Mouse (Mus musculus) limb, embryonic 11.5 days (tissue): Measurements from ENCODE around the gene Itpr2. TPM values are rescaled to one million over a fixed set of nuclear protein-coding genes. Genes with fewer than 3 reads are reported as not detected.
A peak's percentile ranks its signal among the peaks of the same experiment; 100 is the strongest.

Source experiments
- ATAC-seq: fragments of 200-750 bp; cut with Nextera tagmentation; 2 replicates; pipeline ENCODE4 v1.8.0; 2017; ENCODE audit warnings: low read depth; ENCODE audit not compliant: insufficient number of reproducible peaks, low FRiP score, low TSS enrichment
- DNase-seq: peaks from one replicate; pipeline ENCODE4 v3.0.0-alpha.2; 2015; ENCODE audit warnings: low spot score
- H3K27ac ChIP-seq: fragments of 300-500 bp; sonication (generic); replicated peaks from 2 replicates; pipeline ENCODE4 v1.5.1; 2014; ENCODE audit warnings: low read depth, mild to moderate bottlenecking, low read length
- H3K27me3 ChIP-seq: fragments of 300-500 bp; sonication (generic); 2 replicates; pipeline ENCODE4 v1.6.1; 2014; ENCODE audit warnings: mild to moderate bottlenecking, low read length, mixed read lengths; ENCODE audit not compliant: control insufficient read depth, insufficient read depth
- H3K36me3 ChIP-seq: fragments of 300-500 bp; sonication (generic); 2 replicates; pipeline ENCODE4 v1.6.1; 2014; ENCODE audit warnings: mild to moderate bottlenecking, low read length, moderate library complexity, mixed read lengths; ENCODE audit not compliant: control insufficient read depth, insufficient read depth
- H3K4me1 ChIP-seq: fragments of 300-500 bp; sonication (generic); 2 replicates; pipeline ENCODE4 v1.6.1; 2014; ENCODE audit warnings: low read length, mixed read lengths; ENCODE audit not compliant: control insufficient read depth, insufficient read depth
- H3K4me2 ChIP-seq: fragments of 300-500 bp; sonication (generic); 2 replicates; pipeline ENCODE4 v1.6.1; 2014; ENCODE audit warnings: low read depth, mild to moderate bottlenecking, moderate library complexity; ENCODE audit not compliant: severe bottlenecking
- H3K4me3 ChIP-seq: fragments of 300-500 bp; sonication (generic); 2 replicates; pipeline ENCODE4 v1.5.1; 2014; ENCODE audit warnings: low read depth, low read length
- H3K9ac ChIP-seq: fragments of 300-500 bp; sonication (generic); 2 replicates; pipeline ENCODE4 v1.6.1; 2014; ENCODE audit warnings: mild to moderate bottlenecking, low read length
- H3K9me3 ChIP-seq: fragments of 300-500 bp; sonication (generic); 2 replicates; pipeline ENCODE4 v1.6.1; 2016; ENCODE audit warnings: low read length; ENCODE audit not compliant: control insufficient read depth
- WGBS: fragments of 180-500 bp; shearing (Covaris S2); extraction: QIAGEN DNeasy Blood & Tissue Kit; methylation state at CpG from one replicate; pipeline ENCODE4 v1.1.7; 2014; 5-methylcytosine and 5-hydroxymethylcytosine counted together
- polyA plus RNA-seq: library from polyadenylated mRNA; unstranded; fragments of >200 nt; fragmentation: Nextera tagmentation; extraction: Ambion mirVana; gene quantifications from 2 replicates; pipeline ENCODE4 v1.2.1, GENCODE M21; 2014

Gene Itpr2
- polyA plus RNA-seq, 1 experiment from 2014 or later: 5.7 TPM

- Histone ChIP-seq H3K27me3 (no peaks in the 10 kb centered on the region), H3K27ac (no peak overlapping the region), H3K9me3 (no peaks in the 10 kb centered on the region), H3K4me2 (no peak overlapping the region), H3K36me3 (no peaks in the 10 kb centered on the region), H3K9ac (no peak overlapping the region), H3K4me1 (no peaks in the 10 kb centered on the region), H3K4me3 (no peak overlapping the region)
- WGBS: 69% methylated on average over 2 of the region's 2 CpGs
- DNase-seq (no peak), ATAC-seq (no peak)
These were observed 17.0 kb upstream of the Itpr2 start for GRCm38 (mm10) chr6:146519019-146519418.

DNA sequence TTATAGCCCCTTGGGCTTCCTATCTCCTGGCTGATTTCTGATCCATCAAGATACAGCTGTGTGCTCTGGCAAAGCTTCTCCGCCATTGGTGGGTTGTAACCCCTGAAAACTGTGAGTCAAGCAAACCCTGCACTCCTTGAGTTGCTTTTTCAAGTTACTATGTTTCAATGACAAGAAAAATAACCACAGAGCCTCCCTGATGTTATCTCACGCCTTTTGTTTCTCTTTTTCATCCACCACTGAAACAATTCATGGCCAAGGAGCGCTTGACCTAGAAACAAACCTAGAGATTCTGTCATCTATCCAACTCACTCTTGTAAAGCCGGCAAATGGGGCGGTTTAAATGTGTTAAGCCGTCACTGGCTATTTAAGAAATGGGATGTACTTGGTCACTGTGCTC lies 13.9 kb upstream of the Itpr2 start:
- no peak overlapping the region for H3K4me3 ChIP-seq
- H3K27me3 ChIP-seq: no peaks in the 10 kb centered on the region
- no peak overlapping the region for H3K9ac ChIP-seq
- no peak overlapping the region for H3K27ac ChIP-seq
- no peak for ATAC-seq
- H3K36me3 ChIP-seq: no peaks in the 10 kb centered on the region
- 83% methylated on average over 6 of the region's 6 CpGs for WGBS
- DNase-seq: no peak
- no peak overlapping the region for H3K4me2 ChIP-seq
- no peaks in the 10 kb centered on the region for H3K9me3 ChIP-seq
- no peaks in the 10 kb centered on the region for H3K4me1 ChIP-seq

DNA sequence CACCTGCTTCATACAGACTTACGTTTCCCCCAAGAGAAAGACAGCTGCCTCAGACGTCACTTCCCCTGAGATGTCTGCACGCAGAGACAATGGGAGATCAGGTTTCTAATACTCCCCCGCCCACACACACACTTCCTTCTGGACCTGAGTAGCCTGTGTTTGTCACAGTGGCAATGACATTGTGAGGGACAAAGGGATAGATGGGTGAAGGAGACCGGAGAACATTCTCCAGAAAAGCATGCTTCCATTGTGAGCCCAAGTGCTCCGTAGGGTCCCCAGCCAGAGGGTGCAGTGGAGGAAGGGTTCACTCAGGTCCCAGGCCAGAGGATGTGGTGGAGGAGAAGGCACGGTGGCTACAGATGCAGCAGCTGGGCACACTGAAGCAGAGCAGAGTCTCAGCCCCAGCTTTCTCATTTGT lies 12.5 kb upstream of the Itpr2 start:
- 62% methylated on average over 7 of the region's 7 CpGs for WGBS
- Histone ChIP-seq H3K4me3 (no peak overlapping the region), H3K4me1 (no peaks in the 10 kb centered on the region), H3K27ac (no peak overlapping the region), H3K4me2 (no peak overlapping the region), H3K27me3 (no peaks in the 10 kb centered on the region), H3K9me3 (no peaks in the 10 kb centered on the region), H3K9ac (no peak overlapping the region), H3K36me3 (no peaks in the 10 kb centered on the region)
- ATAC-seq: no peak
- DNase-seq: no peak

GRCm38 (mm10) chr6:146513899-146514298 lies 11.9 kb upstream of the Itpr2 start:
- Histone ChIP-seq H3K4me2 (no peak overlapping the region), H3K27ac (no peak overlapping the region), H3K36me3 (no peaks in the 10 kb centered on the region), H3K4me3 (no peak overlapping the region), H3K4me1 (no peaks in the 10 kb centered on the region), H3K9me3 (no peaks in the 10 kb centered on the region), H3K9ac (no peak overlapping the region), H3K27me3 (no peaks in the 10 kb centered on the region)
- whole genome bisulfite sequencing: 81% methylated on average over 5 of the region's 5 CpGs
- ATAC-seq (no peak), DNase-seq (no peak)

GRCm38 (mm10) chr6:146513384-146513783 lies 11.4 kb upstream of the Itpr2 start:
- no peak for DNase-seq
- no peak for ATAC-seq
- WGBS: 85% methylated on average over 8 of the region's 8 CpGs
- no peaks in the 10 kb centered on the region for H3K4me1 ChIP-seq
- no peak overlapping the region for H3K27ac ChIP-seq
- no peak overlapping the region for H3K4me2 ChIP-seq
- H3K4me3 ChIP-seq: no peak overlapping the region
- H3K9ac ChIP-seq: no peak overlapping the region
- no peaks in the 10 kb centered on the region for H3K9me3 ChIP-seq
- no peaks in the 10 kb centered on the region for H3K36me3 ChIP-seq
- H3K27me3 ChIP-seq: no peaks in the 10 kb centered on the region

DNA sequence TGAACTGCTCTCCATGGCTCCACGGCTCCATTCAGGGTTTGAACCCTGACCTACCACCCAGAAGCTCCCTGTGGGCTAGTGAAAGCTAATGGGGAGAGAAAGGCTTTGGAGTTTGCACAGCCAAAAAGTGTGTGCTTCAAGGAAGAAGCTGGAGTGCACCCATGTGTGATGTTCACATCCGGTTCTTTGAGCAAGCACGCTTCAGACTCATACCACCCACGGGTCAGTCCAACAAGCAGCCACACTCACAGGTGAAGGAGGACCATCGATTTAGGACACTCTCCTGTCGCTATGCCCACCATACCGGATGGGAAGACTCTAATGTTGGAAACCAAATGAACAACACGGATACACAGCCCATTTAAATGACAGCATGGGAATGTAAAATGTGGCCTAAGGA lies 9.5 kb upstream of the Itpr2 start:
- no peak overlapping the region for H3K4me2 ChIP-seq

DNA sequence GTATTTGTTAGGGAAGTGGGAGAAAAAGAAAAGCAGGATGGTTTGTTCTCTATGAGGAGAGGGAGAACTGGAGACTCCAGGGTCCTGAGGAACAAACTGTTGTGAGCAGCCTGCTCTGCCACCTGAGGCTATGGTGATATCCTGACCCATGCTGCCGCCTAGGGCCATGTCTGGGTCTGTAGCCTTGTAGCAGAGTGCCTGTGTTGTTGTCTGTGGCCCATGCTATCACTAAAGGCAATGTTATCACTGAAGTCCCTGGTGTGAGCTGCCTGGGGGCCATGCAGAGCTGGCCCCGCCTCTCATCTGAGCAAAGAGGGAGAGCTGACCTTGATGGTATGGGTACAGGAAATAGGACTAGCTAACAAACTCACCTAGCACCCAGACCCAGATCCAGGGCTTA lies 7.9 kb upstream of the Itpr2 start:
- no peak overlapping the region for H3K4me2 ChIP-seq
- H3K36me3 ChIP-seq: no peaks in the 10 kb centered on the region
- no peak overlapping the region for H3K9ac ChIP-seq
- WGBS: 70% methylated on average over 2 of the region's 2 CpGs
- no peak overlapping the region for H3K27ac ChIP-seq
- no peak for ATAC-seq
- no peaks in the 10 kb centered on the region for H3K4me1 ChIP-seq
- no peaks in the 10 kb centered on the region for H3K27me3 ChIP-seq
- H3K9me3 ChIP-seq: no peaks in the 10 kb centered on the region
- no peak for DNase-seq
- no peak overlapping the region for H3K4me3 ChIP-seq

More for the DNA sequence above, 9.5 kb upstream of the Itpr2 start:
- DNase-seq: no peak
- ATAC-seq: no peak
- WGBS: 89% methylated on average over 8 of the region's 8 CpGs
- Histone ChIP-seq H3K9me3 (no peaks in the 10 kb centered on the region), H3K27me3 (no peaks in the 10 kb centered on the region), H3K4me1 (no peaks in the 10 kb centered on the region), H3K36me3 (no peaks in the 10 kb centered on the region), H3K9ac (no peak overlapping the region), H3K27ac (no peak overlapping the region), H3K4me3 (no peak overlapping the region)

DNA sequence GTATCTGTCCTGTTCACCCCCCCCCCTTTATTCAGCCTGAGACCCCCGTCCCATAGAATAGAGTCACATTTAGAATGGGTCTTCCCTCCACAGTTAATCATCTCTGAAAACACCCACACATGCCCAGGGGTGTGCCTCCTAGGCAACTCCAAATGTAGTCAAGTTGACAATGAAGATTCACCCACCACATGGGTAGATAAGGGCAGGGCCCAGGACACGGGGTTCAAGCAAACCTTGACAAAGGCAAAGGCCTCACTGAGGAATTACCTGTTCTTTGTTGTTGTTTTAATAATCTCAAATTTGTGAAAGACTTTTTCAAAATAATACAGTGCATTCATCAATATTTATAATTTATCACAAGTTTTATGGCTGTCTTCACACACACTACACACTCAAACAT lies 2.4 kb upstream of the Itpr2 start:
- ATAC-seq: no peak
- Histone ChIP-seq H3K4me1 (no peaks in the 10 kb centered on the region), H3K4me3 (no peak overlapping the region), H3K9ac (no peak overlapping the region), H3K36me3 (no peaks in the 10 kb centered on the region), H3K27ac (no peak overlapping the region), H3K4me2 (no peak overlapping the region), H3K27me3 (no peaks in the 10 kb centered on the region), H3K9me3 (no peaks in the 10 kb centered on the region)
- DNase-seq: no peak
- 87% methylated on average over 2 of the region's 2 CpGs for WGBS

GRCm38 (mm10) chr6:146502856-146503255 lies 833 bp upstream of the Itpr2 start:
- 47% methylated on average over 3 of the region's 3 CpGs for WGBS
- H3K27ac ChIP-seq: no peak overlapping the region

More at GRCm38 (mm10) chr6:146502856-146503255, 833 bp upstream of the Itpr2 start:
- Histone ChIP-seq H3K4me2 (peak overlapping the region; percentile 85), H3K9ac (no peak overlapping the region), H3K27me3 (no peaks in the 10 kb centered on the region), H3K36me3 (no peaks in the 10 kb centered on the region), H3K4me3 (peak overlapping the region; percentile 67), H3K4me1 (no peaks in the 10 kb centered on the region), H3K9me3 (no peaks in the 10 kb centered on the region)
- ATAC-seq (no peak), DNase-seq (no peak)
